Mouse (Mus musculus): ENCODE data around the gene Olfr1152.

Gene Olfr1152

GRCm38 (mm10) chr2:87866192-87866591 is at the start of gene Olfr1152:
Olfr1152 (plus strand) TSS chr2:87866492.
- DNase-seq (ENCODE audit: low spot score in 2 of 2): no peak

GRCm38 (mm10) chr2:87830233-87830632 is 36.1 kb upstream of the Olfr1152 start, which contains the start of gene Olfr1148:
Olfr1148 (plus strand) TSS chr2:87830533.
- DNase-seq (ENCODE audit: low spot score in 2 of 2): no peak

- no peak for DNase-seq (ENCODE audit: low spot score in 2 of 2)
These were observed 22.6 kb upstream of the Olfr1152 start, which contains the start of gene Olfr1150-ps1 for GRCm38 (mm10) chr2:87843693-87844092. Olfr1150-ps1 (plus strand) TSS chr2:87843993.

GRCm38 (mm10) chr2:87855562-87855961 is 10.7 kb upstream of the Olfr1152 start, which contains the start of gene Olfr1151:
Olfr1151 (plus strand) TSS chr2:87855862.
- no peak for DNase-seq (ENCODE audit: low spot score in 2 of 2)

- DNase-seq (ENCODE audit: low spot score in 2 of 2): no peak
These were observed 28.4 kb downstream of the Olfr1152 start, which contains the start of gene Olfr1153 for GRCm38 (mm10) chr2:87894662-87895061. Olfr1153 (plus strand) TSS chr2:87894962.

GRCm38 (mm10) chr2:87905066-87905465 is 38.8 kb downstream of the Olfr1152 start, which contains the start of gene Olfr1154:
Olfr1154 (minus strand) TSS chr2:87905166.
- no peak for DNase-seq (ENCODE audit: low spot score in 2 of 2)
